Mouse (Mus musculus) heart, postnatal 0 days (tissue): Measurements from ENCODE around the gene Sox12. TPM values are rescaled to one million over a fixed set of nuclear protein-coding genes. Genes with fewer than 3 reads are reported as not detected.
A peak's percentile ranks its signal among the peaks of the same experiment; 100 is the strongest.

ENCODE experiments used
- ATAC-seq: fragments of 200-750 bp; cut with Nextera tagmentation; 2 replicates; pipeline ENCODE4 v1.8.0; 2017; ENCODE audit warnings: low read depth, moderate number of reproducible peaks, moderate library complexity; ENCODE audit not compliant: insufficient read depth
- DNase-seq: peaks from one replicate; pipeline ENCODE4 v3.0.0-alpha.2; 2016; ENCODE audit warnings: low spot score
- H3K27ac ChIP-seq: fragments of 300-500 bp; sonication (generic); 2 replicates; pipeline ENCODE4 v1.5.1; 2014; ENCODE audit warnings: low read depth, mild to moderate bottlenecking
- H3K27me3 ChIP-seq: fragments of 300-500 bp; sonication (generic); 2 replicates; pipeline ENCODE4 v1.6.1; 2014; ENCODE audit warnings: low read length, mixed read lengths; ENCODE audit not compliant: control insufficient read depth, insufficient read depth
- H3K36me3 ChIP-seq: fragments of 300-500 bp; sonication (generic); replicated peaks from 2 replicates; pipeline ENCODE4 v1.6.1; 2014; ENCODE audit warnings: low read length, mixed read lengths; ENCODE audit not compliant: control insufficient read depth, insufficient read depth
- H3K4me1 ChIP-seq: fragments of 300-500 bp; sonication (generic); 2 replicates; pipeline ENCODE4 v1.6.1; 2014; ENCODE audit warnings: antibody characterized with exemption; ENCODE audit not compliant: control insufficient read depth, insufficient read depth
- H3K4me2 ChIP-seq: fragments of 300-500 bp; sonication (generic); 2 replicates; pipeline ENCODE4 v1.6.1; 2014; ENCODE audit warnings: low read depth, mild to moderate bottlenecking, low read length, moderate library complexity
- H3K4me3 ChIP-seq: fragments of 300-500 bp; sonication (generic); 2 replicates; pipeline ENCODE4 v1.5.1; 2014; ENCODE audit warnings: low read depth, low read length
- H3K9ac ChIP-seq: fragments of 300-500 bp; sonication (generic); replicated peaks from 2 replicates; pipeline ENCODE4 v1.6.1; 2014; ENCODE audit warnings: low read depth, low read length, mixed read lengths
- H3K9me3 ChIP-seq: fragments of 300-500 bp; sonication (generic); replicated peaks from 2 replicates; pipeline ENCODE4 v1.6.1; 2016; ENCODE audit warnings: low read length; ENCODE audit not compliant: control insufficient read depth
- CTCF ChIP-seq: IDR thresholded peaks from 2 replicates; pipeline ENCODE4 v1.5.1; 2016; ENCODE audit warnings: antibody characterized with exemption, control low read depth, low read depth
- EP300 ChIP-seq: IDR thresholded peaks from 2 replicates; pipeline ENCODE4 v1.6.1; 2016; ENCODE audit warnings: antibody characterized with exemption, low read depth
- WGBS: fragments of 180-500 bp; shearing (Covaris S2); extraction: QIAGEN DNeasy Blood & Tissue Kit; methylation state at CpG from one replicate; pipeline ENCODE4 v1.1.7; 2014; 5-methylcytosine and 5-hydroxymethylcytosine counted together
- polyA plus RNA-seq: library from polyadenylated mRNA; unstranded; fragments of >200 nt; fragmentation: Nextera tagmentation; extraction: Ambion mirVana; gene quantifications from 2 replicates; pipeline ENCODE4 v1.2.1, GENCODE M21; 2015
- total RNA-seq: library from RNA; depleted of rRNA; stranded (reverse); fragments of >200 nt; gene quantifications from 2 replicates; pipeline ENCODE4 v1.2.3, GENCODE M21; 2014; ENCODE audit warnings: low replicate concordance

The Sox12 gene
- total and polyA plus RNA-seq, 2 experiments from 2014 or later: 5.5 to 19.9 TPM

- ATAC-seq (peak; percentile 96), DNase-seq (peak; percentile 95)
- no peak for TF ChIP-seq CTCF
- no peak for TF ChIP-seq EP300
- Histone ChIP-seq H3K4me2 (peak overlapping the region; percentile 63), H3K9ac (peak overlapping the region; percentile 46; the same call in 1 of the 2 replicates), H3K4me3 (peak overlapping the region; percentile 32), H3K27me3 (no peaks in the 10 kb centered on the region), H3K9me3 (no peaks in the 10 kb centered on the region), H3K4me1 (peaks cover 19% of the 10 kb centered on the region), H3K36me3 (no peaks in the 10 kb centered on the region), H3K27ac (peak overlapping the region; percentile 60)
- under 1% methylated on average over 19 of the region's 19 CpGs for WGBS
Measured at GRCm38 (mm10) chr2:152406126-152406525, 8.3 kb upstream of the Sox12 start.

GRCm38 (mm10) chr2:152399122-152399542 lies 1.3 kb upstream of the Sox12 start:
- ATAC-seq: no peak
- Histone ChIP-seq H3K27me3 (no peaks in the 10 kb centered on the region), H3K36me3 (no peaks in the 10 kb centered on the region), H3K27ac (peak overlapping the region; percentile 98), H3K4me2 (peak overlapping the region; percentile 90), H3K9me3 (no peaks in the 10 kb centered on the region), H3K4me3 (peak overlapping the region; percentile 96), H3K4me1 (peaks cover 9% of the 10 kb centered on the region; the same call in 1 of the 2 replicates), H3K9ac (peak overlapping the region; percentile 46)
- no peak for TF ChIP-seq EP300
- no peak for TF ChIP-seq CTCF
- DNase-seq: peak; percentile 55
- WGBS: 2% methylated on average over 13 of the region's 13 CpGs

GRCm38 (mm10) chr2:152398691-152399090 lies 828 bp upstream of the Sox12 start:
- ATAC-seq (peak; percentile 87), DNase-seq (peak; percentile 98)
- peak; percentile 66 for TF ChIP-seq EP300
- peak; percentile 13; the same call in 1 of the 2 replicates for TF ChIP-seq CTCF
- no peaks in the 10 kb centered on the region for H3K9me3 ChIP-seq
- H3K27ac ChIP-seq: peak overlapping the region; percentile 98
- peaks cover 9% of the 10 kb centered on the region; the same call in 1 of the 2 replicates for H3K4me1 ChIP-seq
- no peaks in the 10 kb centered on the region for H3K36me3 ChIP-seq
- peak overlapping the region; percentile 49 for H3K9ac ChIP-seq
- peak overlapping the region; percentile 90 for H3K4me2 ChIP-seq
- H3K27me3 ChIP-seq: no peaks in the 10 kb centered on the region
- under 1% methylated on average over 38 of the region's 38 CpGs for WGBS
- H3K4me3 ChIP-seq: peak overlapping the region; percentile 96

GRCm38 (mm10) chr2:152397004-152397589 lies 766 bp downstream of the Sox12 start:
- Histone ChIP-seq H3K9me3 (no peaks in the 10 kb centered on the region), H3K9ac (peak overlapping the region; percentile 96), H3K4me3 (peak overlapping the region; percentile 96), H3K27ac (peak overlapping the region; percentile 98), H3K4me2 (peak overlapping the region; percentile 90), H3K36me3 (no peaks in the 10 kb centered on the region), H3K27me3 (no peaks in the 10 kb centered on the region), H3K4me1 (peaks cover 9% of the 10 kb centered on the region; the same call in 1 of the 2 replicates)
- WGBS: under 1% methylated on average over 68 of the region's 77 CpGs
- DNase-seq (peak; percentile 83), ATAC-seq (peak; percentile 17)
- TF ChIP-seq CTCF: no peak
- TF ChIP-seq EP300: no peak; the same call in 1 of the 2 replicates

GRCm38 (mm10) chr2:152396110-152397003 lies 1.5 kb downstream of the Sox12 start:
- H3K9ac ChIP-seq: peak overlapping the region; percentile 96
- WGBS: under 1% methylated on average over 42 of the region's 46 CpGs
- H3K4me3 ChIP-seq: peak overlapping the region; percentile 96
- DNase-seq (peak; percentile 96), ATAC-seq (peak; percentile 54)
- H3K36me3 ChIP-seq: no peaks in the 10 kb centered on the region
- no peaks in the 10 kb centered on the region for H3K9me3 ChIP-seq
- no peaks in the 10 kb centered on the region for H3K27me3 ChIP-seq
- peak overlapping the region; percentile 98 for H3K27ac ChIP-seq
- H3K4me1 ChIP-seq: peaks cover 9% of the 10 kb centered on the region; the same call in 1 of the 2 replicates
- TF ChIP-seq CTCF (peak; percentile 72), EP300 (peak; percentile 46)
- peak overlapping the region; percentile 90 for H3K4me2 ChIP-seq
